ENCODE assay signal across 10 mouse cellular contexts in the genomic region with DNA sequence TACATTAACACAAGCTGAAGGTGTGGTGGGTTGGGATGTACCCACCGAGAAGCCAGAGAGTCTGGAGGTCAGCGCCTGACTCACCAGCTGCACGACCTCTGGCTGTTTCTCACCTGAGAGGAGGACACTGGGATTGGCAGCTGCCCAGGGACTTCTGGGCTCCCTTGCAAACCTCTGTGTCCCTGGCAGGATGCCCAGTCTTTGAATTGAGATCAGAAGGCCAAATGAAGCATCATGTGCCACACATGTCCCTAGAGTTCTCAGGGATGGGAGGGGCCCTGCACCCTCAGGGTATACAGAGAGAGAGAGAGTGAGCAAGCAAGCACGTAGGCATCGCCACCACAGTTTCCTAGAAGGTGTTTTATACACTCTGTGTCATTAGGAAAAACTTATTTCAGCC. TPM values are rescaled to one million over a fixed set of nuclear protein-coding genes. Genes with fewer than 3 reads are reported as not detected.
DNase-seq lines count a peak whose midpoint lies in the region; ATAC-seq and TF ChIP-seq lines count a peak whose summit lies in the region.
"Had no signal": no experiment of that assay in that cellular context is flagged by ENCODE, and none has a peak within 500 bp of the region (broad histone marks: within the 10 kb centered on the region; RNA-seq: fewer than 3 reads in every experiment).

No protein-coding gene starts in this region.

- no peak overlapping the region for H3K4me2 ChIP-seq in forebrain, embryonic 14.5 days (ENCODE audit: low read length)
- no peak overlapping the region for H3K4me2 ChIP-seq in forebrain, embryonic 12.5 days
- H3K4me2 ChIP-seq in kidney, embryonic 16.5 days (replicated peaks; ENCODE audit: low read depth, low read length), result no peak overlapping the region

- peaks cover 12% of the 10 kb centered on the region; the same call in 1 of the 2 replicates for H3K36me3 ChIP-seq in forebrain, embryonic 14.5 days (ENCODE audit: control insufficient read depth, insufficient read depth, low read length)
- H3K36me3 ChIP-seq in forebrain, embryonic 12.5 days (replicated peaks), result peaks cover 21% of the 10 kb centered on the region
- H3K36me3 ChIP-seq in kidney, embryonic 16.5 days (ENCODE audit: insufficient read depth, low read length), result peaks cover 18% of the 10 kb centered on the region

- no peak for ATAC-seq in forebrain, embryonic 14.5 days
- ATAC-seq in forebrain, embryonic 12.5 days (ENCODE audit: low FRiP score), result no peak
- no peak for ATAC-seq in kidney, embryonic 16.5 days (ENCODE audit: low FRiP score, low TSS enrichment)

- H3K4me1 ChIP-seq in forebrain, embryonic 14.5 days (ENCODE audit: control insufficient read depth, insufficient read depth, low read length), result no peaks in the 10 kb centered on the region
- H3K4me1 ChIP-seq in forebrain, embryonic 12.5 days, result peaks cover 3% of the 10 kb centered on the region; the same call in 1 of the 2 replicates
- peaks cover 8% of the 10 kb centered on the region; the same call in 1 of the 2 replicates for H3K4me1 ChIP-seq in kidney, embryonic 16.5 days (ENCODE audit: insufficient read depth, low read length)

- no peak overlapping the region for H3K27ac ChIP-seq in forebrain, embryonic 14.5 days (ENCODE audit: low read depth, low read length)
- H3K27ac ChIP-seq in forebrain, embryonic 12.5 days, result no peak overlapping the region
- peak overlapping the region; percentile 34; the same call in 1 of the 2 replicates for H3K27ac ChIP-seq in kidney, embryonic 16.5 days (ENCODE audit: low read length)
- no peak overlapping the region for H3K27ac ChIP-seq in layer of hippocampus, adult 2 months

- no peak for TF ChIP-seq CTCF in layer of hippocampus, adult 2 months (conservative IDR thresholded peaks at IDR 0.05)

- WGBS in forebrain, embryonic 14.5 days, result 71% methylated on average over 5 of the region's 5 CpGs
- WGBS in forebrain, embryonic 12.5 days, result 80% methylated on average over 5 of the region's 5 CpGs
- 62% methylated on average over 5 of the region's 5 CpGs for WGBS in kidney, embryonic 16.5 days

- no peak overlapping the region for H3K9ac ChIP-seq in forebrain, embryonic 14.5 days (ENCODE audit: low read length)
- H3K9ac ChIP-seq in forebrain, embryonic 12.5 days, result no peak overlapping the region
- H3K9ac ChIP-seq in kidney, embryonic 16.5 days (replicated peaks; ENCODE audit: low read length), result no peak overlapping the region

- H3K9me3 ChIP-seq in forebrain, embryonic 14.5 days (replicated peaks; ENCODE audit: control insufficient read depth, low read length), result no peaks in the 10 kb centered on the region
- no peaks in the 10 kb centered on the region for H3K9me3 ChIP-seq in forebrain, embryonic 12.5 days
- H3K9me3 ChIP-seq in kidney, embryonic 16.5 days (ENCODE audit: low read length), result no peaks in the 10 kb centered on the region

- DNase-seq in forebrain, embryonic 14.5 days (ENCODE audit: low spot score), result peak; percentile 4
- DNase-seq in urinary bladder, postnatal 14 days (ENCODE audit: low spot score), result peak; percentile 65
- no peak for DNase-seq in urinary bladder, postnatal 36 days (ENCODE audit: low spot score in 2 of 2)
- DNase-seq in embryo, embryonic 10.5 days (ENCODE audit: low spot score), result no peak
- DNase-seq in thymus, postnatal 14 days, result no peak
- DNase-seq in layer of hippocampus, adult 2 months (ENCODE audit: low spot score in 2 of 2), result no peak
- DNase-seq: lung, adult 18-20 months had no signal

- H3K4me3 ChIP-seq in forebrain, embryonic 14.5 days (ENCODE audit: low read depth, low read length), result no peak overlapping the region
- no peak overlapping the region for H3K4me3 ChIP-seq in forebrain, embryonic 12.5 days (replicated peaks)
- no peak overlapping the region for H3K4me3 ChIP-seq in kidney, embryonic 16.5 days (ENCODE audit: low read length)
- no peak overlapping the region for H3K4me3 ChIP-seq in layer of hippocampus, adult 2 months

- H3K27me3 ChIP-seq in forebrain, embryonic 14.5 days (replicated peaks; ENCODE audit: control insufficient read depth, insufficient read depth, low read length), result no peaks in the 10 kb centered on the region
- no peaks in the 10 kb centered on the region for H3K27me3 ChIP-seq in forebrain, embryonic 12.5 days
- H3K27me3 ChIP-seq in kidney, embryonic 16.5 days (ENCODE audit: insufficient read depth, low read length), result no peaks in the 10 kb centered on the region
- H3K27me3 ChIP-seq: CH12.LX had no signal

RNA-seq across cellular contexts. Expression of a gene that starts 9.0 kb away (rescaled TPM):
- polyA plus RNA-seq in forebrain, embryonic 14.5 days (2014; fragmentation: Nextera tagmentation; extraction: Ambion mirVana), result 61.7 and 64.5 TPM in 2 replicates
- polyA plus RNA-seq in forebrain, embryonic 12.5 days (2016; fragmentation: Nextera tagmentation; extraction: Ambion mirVana), result 93.7 and 98.9 TPM in 2 replicates
- 118 and 122 TPM in 2 replicates for polyA plus RNA-seq in kidney, embryonic 16.5 days (2015; fragmentation: Nextera tagmentation; extraction: Ambion mirVana)
- 10 to 100 TPM; 69.4 to 77.1 TPM for total RNA-seq in layer of hippocampus, adult 2 months (2021)

RNA-seq across cellular contexts. Expression of a gene that starts 9.3 kb away (rescaled TPM):
- 10.5 and 12.5 TPM in 2 replicates for polyA plus RNA-seq in forebrain, embryonic 14.5 days (2014; fragmentation: Nextera tagmentation; extraction: Ambion mirVana)
- polyA plus RNA-seq in forebrain, embryonic 12.5 days (2016; fragmentation: Nextera tagmentation; extraction: Ambion mirVana), result 17.5 and 17.9 TPM in 2 replicates
- polyA plus RNA-seq in kidney, embryonic 16.5 days (2015; fragmentation: Nextera tagmentation; extraction: Ambion mirVana), result 28.7 and 29.8 TPM in 2 replicates
- 1 to 10 TPM; 4.7 to 4.8 TPM for total RNA-seq in layer of hippocampus, adult 2 months (2021)

RNA-seq across cellular contexts. Expression of a gene that starts 52.2 kb away (rescaled TPM):
- polyA plus RNA-seq in forebrain, embryonic 14.5 days (2014; fragmentation: Nextera tagmentation; extraction: Ambion mirVana), result not detected in 2 replicates
- polyA plus RNA-seq in forebrain, embryonic 12.5 days (2016; fragmentation: Nextera tagmentation; extraction: Ambion mirVana), result 0.13 and 0.17 TPM in 2 replicates
- polyA plus RNA-seq in kidney, embryonic 16.5 days (2015; fragmentation: Nextera tagmentation; extraction: Ambion mirVana), result 1.1 and 1.2 TPM in 2 replicates
- total RNA-seq in layer of hippocampus, adult 2 months (2021), result 1 to 10 TPM; 1.1 TPM
- total RNA-seq: CH12.LX had no signal

Comparison
In these comparisons a context has a peak if more than half of its experiments do, and no peak if none do; other contexts are left out.
1. DNase-seq: peak in forebrain, embryonic 14.5 days (single experiment) and urinary bladder, postnatal 14 days (single experiment); none in urinary bladder, postnatal 36 days (0 of 2), embryo, embryonic 10.5 days (single experiment), thymus, postnatal 14 days (single experiment) and layer of hippocampus, adult 2 months (0 of 2).